Mouse (Mus musculus) adrenal gland, adult 2 months (tissue): ENCODE measurements around the gene Ccdc148. TPM values are rescaled to one million over a fixed set of nuclear protein-coding genes. Genes with fewer than 3 reads are reported as not detected.

ENCODE experiments used
- DNase-seq: peaks from one replicate; pipeline ENCODE4 v3.0.0; 2021
- polyA plus RNA-seq: library from polyadenylated mRNA; depleted of rRNA; stranded (reverse); fragments of >200 nt; gene quantifications from 2 replicates; pipeline ENCODE4 v1.2.3, GENCODE M21; 2012
- total RNA-seq, 2 experiments: library from RNA; stranded (reverse); gene quantifications; 2 replicates each; pipeline ENCODE4 v1.2.3; 2021

Ccdc148 gene
- total and polyA plus RNA-seq, 3 experiments = 0.06 to 1.3 (median 1.1) TPM

- no peak for DNase-seq
Measured at GRCm38 (mm10) chr2:59050245-59050824, 110.1 kb downstream of the Ccdc148 start.

- no peak for DNase-seq
Measured at GRCm38 (mm10) chr2:59049686-59050085, 110.8 kb downstream of the Ccdc148 start.

- DNase-seq = no peak
Measured at GRCm38 (mm10) chr2:59048775-59049451, 111.6 kb downstream of the Ccdc148 start.

GRCm38 (mm10) chr2:59043313-59044032, 117.0 kb downstream of the Ccdc148 start:
- no peak for DNase-seq

- peak; percentile 57 for DNase-seq
Measured at GRCm38 (mm10) chr2:59042616-59043015, 117.9 kb downstream of the Ccdc148 start.

GRCm38 (mm10) chr2:59036433-59036832, 124.0 kb downstream of the Ccdc148 start:
- DNase-seq = no peak

- no peak for DNase-seq
Measured at GRCm38 (mm10) chr2:59035206-59035605, 125.3 kb downstream of the Ccdc148 start.

- DNase-seq = no peak
Measured at GRCm38 (mm10) chr2:59034281-59034680, 126.2 kb downstream of the Ccdc148 start.

- no peak for DNase-seq
Measured at GRCm38 (mm10) chr2:59024558-59024957, 135.9 kb downstream of the Ccdc148 start.

GRCm38 (mm10) chr2:59007356-59007755, 153.1 kb downstream of the Ccdc148 start:
- no peak for DNase-seq

- DNase-seq = no peak
Measured at GRCm38 (mm10) chr2:59006567-59007340, 153.7 kb downstream of the Ccdc148 start.

- no peak for DNase-seq
Measured at GRCm38 (mm10) chr2:58997151-58997550, 163.3 kb downstream of the Ccdc148 start.

GRCm38 (mm10) chr2:58992431-58993191, 167.9 kb downstream of the Ccdc148 start:
- no peak for DNase-seq

- no peak for DNase-seq
Measured at GRCm38 (mm10) chr2:58978095-58978494, 182.4 kb downstream of the Ccdc148 start.

GRCm38 (mm10) chr2:58971507-58972275, 188.8 kb downstream of the Ccdc148 start:
- no peak for DNase-seq

- no peak for DNase-seq
Measured at GRCm38 (mm10) chr2:58956770-58957300, 203.6 kb downstream of the Ccdc148 start.

- no peak for DNase-seq
Measured at GRCm38 (mm10) chr2:58956351-58956750, 204.1 kb downstream of the Ccdc148 start.

- no peak for DNase-seq
Measured at GRCm38 (mm10) chr2:58952101-58952500, 208.4 kb downstream of the Ccdc148 start.

- no peak for DNase-seq
Measured at GRCm38 (mm10) chr2:58948796-58949195, 211.7 kb downstream of the Ccdc148 start.

- DNase-seq = no peak
Measured at GRCm38 (mm10) chr2:58941361-58941760, 219.1 kb downstream of the Ccdc148 start.

GRCm38 (mm10) chr2:58925551-58925950, 234.9 kb downstream of the Ccdc148 start:
- DNase-seq = no peak
